Mouse (Mus musculus): ENCODE data around the gene Sema3b. TPM values are rescaled to one million over a fixed set of nuclear protein-coding genes. Genes with fewer than 3 reads are reported as not detected.
A peak's percentile ranks its signal among the peaks of the same experiment; 100 is the strongest.

Sema3b gene
- polyA plus RNA-seq, 1 experiment from 2014 or later = 8.4 TPM

GRCm38 (mm10) chr9:107598385-107598784, 10.6 kb downstream of the Sema3b start:
- no peak overlapping the region for H3K4me3 ChIP-seq
- H3K4me2 ChIP-seq = no peak overlapping the region
- no peaks in the 10 kb centered on the region for H3K27me3 ChIP-seq
- H3K36me3 ChIP-seq = peaks cover 19% of the 10 kb centered on the region
- 84% methylated on average over 5 of the region's 5 CpGs for WGBS
- no peak overlapping the region for H3K9ac ChIP-seq
- H3K4me1 ChIP-seq = peaks cover 17% of the 10 kb centered on the region
- no peak overlapping the region for H3K27ac ChIP-seq
- no peak for ATAC-seq (ENCODE audit: insufficient number of reproducible peaks, insufficient read depth, low FRiP score, low TSS enrichment, low read depth)
- H3K9me3 ChIP-seq = no peaks in the 10 kb centered on the region

GRCm38 (mm10) chr9:107596619-107597569, 12.1 kb downstream of the Sema3b start:
- 91% methylated on average over 11 of the region's 11 CpGs for WGBS
- ATAC-seq (ENCODE audit: insufficient number of reproducible peaks, insufficient read depth, low FRiP score, low TSS enrichment, low read depth) = no peak

GRCm38 (mm10) chr9:107594281-107595062, 14.6 kb downstream of the Sema3b start:
- Histone ChIP-seq H3K9me3 (no peaks in the 10 kb centered on the region), H3K4me3 (no peak overlapping the region), H3K27me3 (no peaks in the 10 kb centered on the region), H3K27ac (no peak overlapping the region), H3K4me2 (no peak overlapping the region), H3K36me3 (peaks cover 56% of the 10 kb centered on the region), H3K4me1 (no peaks in the 10 kb centered on the region), H3K9ac (no peak overlapping the region; the same call in 1 of the 2 replicates)
- no peak for ATAC-seq (ENCODE audit: insufficient number of reproducible peaks, insufficient read depth, low FRiP score, low TSS enrichment, low read depth)
- 82% methylated on average over 8 of the region's 8 CpGs for WGBS

More at GRCm38 (mm10) chr9:107596619-107597569, 12.1 kb downstream of the Sema3b start:
- no peak overlapping the region for H3K4me3 ChIP-seq
- peaks cover 33% of the 10 kb centered on the region for H3K36me3 ChIP-seq
- H3K4me1 ChIP-seq = peaks cover 6% of the 10 kb centered on the region; the same call in 1 of the 2 replicates
- no peak overlapping the region for H3K9ac ChIP-seq
- no peaks in the 10 kb centered on the region for H3K27me3 ChIP-seq
- no peaks in the 10 kb centered on the region for H3K9me3 ChIP-seq
- H3K4me2 ChIP-seq = no peak overlapping the region
- no peak overlapping the region for H3K27ac ChIP-seq

- H3K9me3 ChIP-seq = no peaks in the 10 kb centered on the region
- H3K27me3 ChIP-seq = no peaks in the 10 kb centered on the region
- H3K4me2 ChIP-seq = no peak overlapping the region
- H3K27ac ChIP-seq = no peak overlapping the region
- ATAC-seq (ENCODE audit: insufficient number of reproducible peaks, insufficient read depth, low FRiP score, low TSS enrichment, low read depth) = no peak
- peaks cover 8% of the 10 kb centered on the region for H3K4me1 ChIP-seq
- no peak overlapping the region for H3K4me3 ChIP-seq
- WGBS = 83% methylated on average over 11 of the region's 11 CpGs
- H3K36me3 ChIP-seq = peaks cover 54% of the 10 kb centered on the region
- H3K9ac ChIP-seq = peak overlapping the region; percentile 32
Observed at GRCm38 (mm10) chr9:107593101-107593976, 15.7 kb downstream of the Sema3b start.

- Histone ChIP-seq H3K4me1 (peaks cover 11% of the 10 kb centered on the region), H3K4me2 (no peak overlapping the region), H3K36me3 (peaks cover 54% of the 10 kb centered on the region), H3K9ac (no peak overlapping the region), H3K4me3 (no peak overlapping the region), H3K27me3 (no peaks in the 10 kb centered on the region), H3K27ac (no peak overlapping the region), H3K9me3 (no peaks in the 10 kb centered on the region)
- no peak for ATAC-seq (ENCODE audit: insufficient number of reproducible peaks, insufficient read depth, low FRiP score, low TSS enrichment, low read depth)
- WGBS = 98% methylated on average over 6 of the region's 6 CpGs
Observed at GRCm38 (mm10) chr9:107590773-107591060, 18.3 kb downstream of the Sema3b start.

- WGBS = 91% methylated on average over 25 of the region's 25 CpGs
- Histone ChIP-seq H3K27ac (no peak overlapping the region), H3K36me3 (peaks cover 54% of the 10 kb centered on the region)
Observed at GRCm38 (mm10) chr9:107590058-107590772, 18.8 kb downstream of the Sema3b start.

GRCm38 (mm10) chr9:107587833-107588639, 21.0 kb downstream of the Sema3b start:
- peaks cover 46% of the 10 kb centered on the region for H3K36me3 ChIP-seq

More at GRCm38 (mm10) chr9:107590058-107590772, 18.8 kb downstream of the Sema3b start:
- peaks cover 11% of the 10 kb centered on the region for H3K4me1 ChIP-seq
- no peak overlapping the region for H3K4me2 ChIP-seq
- no peaks in the 10 kb centered on the region for H3K27me3 ChIP-seq
- no peaks in the 10 kb centered on the region for H3K9me3 ChIP-seq
- H3K4me3 ChIP-seq = no peak overlapping the region
- ATAC-seq (ENCODE audit: insufficient number of reproducible peaks, insufficient read depth, low FRiP score, low TSS enrichment, low read depth) = no peak
- H3K9ac ChIP-seq = no peak overlapping the region

GRCm38 (mm10) chr9:107586974-107587832, 21.8 kb downstream of the Sema3b start, which contains the start of gene Ifrd2:
Gene Ifrd2, plus strand, starts transcription at chr9:107587642.
- H3K36me3 ChIP-seq = peaks cover 46% of the 10 kb centered on the region

More at GRCm38 (mm10) chr9:107587833-107588639, 21.0 kb downstream of the Sema3b start:
- H3K9me3 ChIP-seq = no peaks in the 10 kb centered on the region
- H3K27ac ChIP-seq = peak overlapping the region; percentile 7; the same call in 1 of the 2 replicates
- H3K4me2 ChIP-seq = peak overlapping the region; percentile 70
- peak overlapping the region; percentile 73 for H3K9ac ChIP-seq
- H3K4me3 ChIP-seq = peak overlapping the region; percentile 72
- no peaks in the 10 kb centered on the region for H3K27me3 ChIP-seq
- 4% methylated on average over 33 of the region's 33 CpGs for WGBS
- peaks cover 11% of the 10 kb centered on the region for H3K4me1 ChIP-seq
- ATAC-seq (ENCODE audit: insufficient number of reproducible peaks, insufficient read depth, low FRiP score, low TSS enrichment, low read depth) = no peak

GRCm38 (mm10) chr9:107586504-107586903, 22.5 kb downstream of the Sema3b start:
- Histone ChIP-seq H3K4me2 (no peak overlapping the region), H3K36me3 (peaks cover 39% of the 10 kb centered on the region), H3K9ac (no peak overlapping the region), H3K27ac (no peak overlapping the region), H3K9me3 (no peaks in the 10 kb centered on the region), H3K4me3 (no peak overlapping the region), H3K27me3 (no peaks in the 10 kb centered on the region), H3K4me1 (peaks cover 19% of the 10 kb centered on the region)
- no peak for ATAC-seq (ENCODE audit: insufficient number of reproducible peaks, insufficient read depth, low FRiP score, low TSS enrichment, low read depth)
- 92% methylated on average over 5 of the region's 5 CpGs for WGBS

More at GRCm38 (mm10) chr9:107586974-107587832, 21.8 kb downstream of the Sema3b start, which contains the start of gene Ifrd2:
- Histone ChIP-seq H3K9ac (peak within 1 kb of the TSS; percentile 73), H3K9me3 (no peaks in the 10 kb centered on the region), H3K27me3 (no peaks in the 10 kb centered on the region), H3K4me3 (peak within 1 kb of the TSS; percentile 72), H3K4me2 (peak within 1 kb of the TSS; percentile 70), H3K27ac (peak within 1 kb of the TSS; percentile 7; the same call in 1 of the 2 replicates), H3K4me1 (peaks cover 12% of the 10 kb centered on the region)
- WGBS = 13% methylated on average over 46 of the region's 46 CpGs
- ATAC-seq (ENCODE audit: insufficient number of reproducible peaks, insufficient read depth, low FRiP score, low TSS enrichment, low read depth) = peak; percentile 93

Data from embryonic facial prominence, embryonic 13.5 days (tissue).